Mouse (Mus musculus): Measurements from ENCODE around the gene Fam71f2. TPM values are rescaled to one million over a fixed set of nuclear protein-coding genes. Genes with fewer than 3 reads are reported as not detected.

Gene Fam71f2
- polyA plus RNA-seq, 1 experiment: not detected

GRCm38 (mm10) chr6:29266936-29267335 is 12.5 kb upstream of the Fam71f2 start:
- TF ChIP-seq POLR2A (IDR thresholded peaks at IDR 0.05; ENCODE audit: borderline replicate concordance, control insufficient read depth, low read depth, low read length): no peak
- no peak for TF ChIP-seq CTCF (IDR thresholded peaks at IDR 0.05; ENCODE audit: control insufficient read depth, insufficient read depth, low read length)
- Histone ChIP-seq H3K27ac (ENCODE audit: control insufficient read depth, insufficient read depth, low read depth, low read length, poor library complexity) (no peak overlapping the region), H3K4me1 (ENCODE audit: control insufficient read depth, insufficient read depth, low read length) (peaks cover 2% of the 10 kb centered on the region), H3K4me3 (replicated peaks; ENCODE audit: control insufficient read depth, low read depth, low read length) (no peak overlapping the region)
- 70% methylated on average over 4 of the region's 4 CpGs for WGBS

DNA sequence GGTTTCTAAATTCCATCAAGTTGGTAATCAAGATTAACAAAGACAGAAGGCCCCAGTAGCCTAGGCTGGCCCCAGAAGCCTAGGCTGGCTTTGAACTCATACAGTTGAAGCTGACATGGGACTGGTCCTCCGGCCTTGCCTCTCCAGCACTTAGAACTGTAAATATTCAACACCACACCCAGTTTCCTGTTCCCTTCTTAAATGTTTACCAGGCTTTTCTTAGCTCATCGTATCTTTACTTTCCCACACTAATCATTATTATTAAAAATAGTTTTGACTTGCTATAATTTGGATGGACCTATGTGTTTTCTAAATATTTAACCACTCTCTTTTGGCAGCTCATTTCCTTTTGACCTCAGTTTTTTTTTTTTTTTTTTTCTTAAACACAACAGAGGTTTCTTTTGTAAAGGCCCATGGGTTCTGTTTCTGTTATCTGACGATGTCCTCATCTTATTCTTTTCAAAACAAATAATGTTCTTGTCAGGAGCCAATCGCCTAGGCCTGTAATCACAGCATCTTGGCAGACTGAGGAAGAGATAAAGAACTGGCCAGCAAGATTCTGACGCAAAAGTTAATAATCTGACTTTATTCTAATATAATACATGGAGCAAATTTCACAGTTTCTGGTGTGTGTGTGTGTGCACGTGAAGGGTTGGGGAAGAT is 10.3 kb upstream of the Fam71f2 start:
- peaks cover 2% of the 10 kb centered on the region for H3K4me1 ChIP-seq (ENCODE audit: control insufficient read depth, insufficient read depth, low read length)
- no peak overlapping the region for H3K4me3 ChIP-seq (replicated peaks; ENCODE audit: control insufficient read depth, low read depth, low read length)
- no peak overlapping the region for H3K27ac ChIP-seq (ENCODE audit: control insufficient read depth, insufficient read depth, low read depth, low read length, poor library complexity)
- 71% methylated on average over 6 of the region's 6 CpGs for WGBS
- TF ChIP-seq POLR2A (IDR thresholded peaks at IDR 0.05; ENCODE audit: borderline replicate concordance, control insufficient read depth, low read depth, low read length) (no peak), CTCF (IDR thresholded peaks at IDR 0.05; ENCODE audit: control insufficient read depth, insufficient read depth, low read length) (no peak)

- H3K27ac ChIP-seq (ENCODE audit: control insufficient read depth, insufficient read depth, low read depth, low read length, poor library complexity): no peak overlapping the region
- no peak overlapping the region for H3K4me3 ChIP-seq (replicated peaks; ENCODE audit: control insufficient read depth, low read depth, low read length)
- H3K4me1 ChIP-seq (ENCODE audit: control insufficient read depth, insufficient read depth, low read length): no peaks in the 10 kb centered on the region; the same call in 1 of the 2 replicates
- WGBS: under 1% methylated on average over 8 of the region's 8 CpGs
- TF ChIP-seq POLR2A (IDR thresholded peaks at IDR 0.05; ENCODE audit: borderline replicate concordance, control insufficient read depth, low read depth, low read length) (no peak), CTCF (IDR thresholded peaks at IDR 0.05; ENCODE audit: control insufficient read depth, insufficient read depth, low read length) (no peak)
Observed at GRCm38 (mm10) chr6:29270961-29271360, 8.4 kb upstream of the Fam71f2 start.

GRCm38 (mm10) chr6:29272312-29273072 is 6.9 kb upstream of the Fam71f2 start, which contains the start of gene Hilpda:
TSS of gene Hilpda (plus strand) at chr6:29272488.
- Histone ChIP-seq H3K27ac (ENCODE audit: control insufficient read depth, insufficient read depth, low read depth, low read length, poor library complexity) (peak within 1 kb of the TSS; percentile 57), H3K4me1 (ENCODE audit: control insufficient read depth, insufficient read depth, low read length) (no peaks in the 10 kb centered on the region; the same call in 1 of the 2 replicates), H3K4me3 (replicated peaks; ENCODE audit: control insufficient read depth, low read depth, low read length) (peak within 1 kb of the TSS; percentile 77)
- under 1% methylated on average over 46 of the region's 46 CpGs for WGBS
- no peak for TF ChIP-seq CTCF (IDR thresholded peaks at IDR 0.05; ENCODE audit: control insufficient read depth, insufficient read depth, low read length)
- peak; percentile 74 for TF ChIP-seq POLR2A (IDR thresholded peaks at IDR 0.05; ENCODE audit: borderline replicate concordance, control insufficient read depth, low read depth, low read length)

DNA sequence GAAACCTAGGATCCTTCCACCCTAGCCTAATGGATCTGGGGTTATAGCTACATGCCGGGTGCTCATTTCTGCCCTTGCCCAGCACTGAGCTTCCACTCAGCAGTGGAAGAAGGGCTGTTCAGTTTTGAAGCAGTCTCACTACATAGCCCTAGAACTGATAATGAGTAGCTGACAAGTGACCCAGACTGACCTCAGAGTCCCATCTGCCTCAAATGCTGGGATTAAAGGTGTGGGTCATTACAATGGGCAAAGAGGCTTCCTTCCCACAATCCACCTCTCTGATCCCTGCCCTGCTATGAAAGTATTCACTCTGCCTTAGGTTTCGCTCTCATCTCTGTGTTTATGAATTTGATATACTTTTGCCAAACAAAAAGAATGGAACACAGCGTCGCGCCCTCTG is 2.6 kb upstream of the Fam71f2 start:
- Histone ChIP-seq H3K27ac (ENCODE audit: control insufficient read depth, insufficient read depth, low read depth, low read length, poor library complexity) (no peak overlapping the region), H3K4me3 (replicated peaks; ENCODE audit: control insufficient read depth, low read depth, low read length) (no peak overlapping the region), H3K4me1 (ENCODE audit: control insufficient read depth, insufficient read depth, low read length) (no peaks in the 10 kb centered on the region)
- WGBS: 94% methylated on average over 5 of the region's 5 CpGs
- TF ChIP-seq POLR2A (IDR thresholded peaks at IDR 0.05; ENCODE audit: borderline replicate concordance, control insufficient read depth, low read depth, low read length) (no peak), CTCF (IDR thresholded peaks at IDR 0.05; ENCODE audit: control insufficient read depth, insufficient read depth, low read length) (no peak)

DNA sequence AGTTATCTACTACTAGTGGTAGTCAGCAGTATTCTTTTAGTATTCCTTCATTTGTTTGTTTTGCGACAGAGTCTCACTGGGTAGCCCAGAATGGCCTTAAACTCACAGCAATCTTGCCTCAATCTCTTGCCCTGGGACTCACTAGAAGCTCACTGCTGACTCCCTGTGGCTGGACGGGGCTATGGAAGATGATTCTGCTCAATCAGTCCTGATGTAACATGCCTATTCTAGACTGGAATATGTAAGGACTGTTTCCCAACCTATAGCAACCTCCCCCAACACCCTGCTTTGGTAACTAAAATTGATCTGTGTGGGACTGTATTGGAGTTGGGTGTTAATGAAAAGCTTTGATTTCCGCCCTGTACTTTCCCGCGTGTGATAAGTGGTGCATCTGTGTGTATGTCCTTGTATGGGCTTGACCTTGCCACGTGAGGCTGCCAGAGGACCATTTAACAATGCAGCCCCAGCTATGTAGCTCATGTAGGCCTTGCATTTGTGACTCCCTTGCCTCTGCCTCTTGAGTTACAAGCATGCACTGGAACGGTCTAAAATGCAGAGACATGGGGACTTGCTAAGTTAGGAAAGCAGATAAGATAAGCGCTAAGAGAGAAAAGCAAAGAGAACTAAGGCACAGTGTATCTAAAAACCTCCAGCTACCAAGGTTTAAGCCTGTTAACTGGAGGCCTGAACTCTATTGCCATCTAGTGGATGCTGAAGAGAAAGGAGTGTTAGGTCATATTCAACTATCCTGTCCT is 703 bp upstream of the Fam71f2 start:
- TF ChIP-seq POLR2A (IDR thresholded peaks at IDR 0.05; ENCODE audit: borderline replicate concordance, control insufficient read depth, low read depth, low read length) (no peak), CTCF (IDR thresholded peaks at IDR 0.05; ENCODE audit: control insufficient read depth, insufficient read depth, low read length) (0 out of 2 replicates have a peak, but pooled peaks have one; percentile 16)
- Histone ChIP-seq H3K4me1 (ENCODE audit: control insufficient read depth, insufficient read depth, low read length) (no peaks in the 10 kb centered on the region), H3K27ac (ENCODE audit: control insufficient read depth, insufficient read depth, low read depth, low read length, poor library complexity) (no peak overlapping the region), H3K4me3 (replicated peaks; ENCODE audit: control insufficient read depth, low read depth, low read length) (no peak overlapping the region)
- 38% methylated on average over 8 of the region's 8 CpGs for WGBS

GRCm38 (mm10) chr6:29280671-29281070 is 1.3 kb downstream of the Fam71f2 start:
- no peak overlapping the region for H3K27ac ChIP-seq (ENCODE audit: control insufficient read depth, insufficient read depth, low read depth, low read length, poor library complexity)
- H3K4me1 ChIP-seq (ENCODE audit: control insufficient read depth, insufficient read depth, low read length): no peaks in the 10 kb centered on the region
- no peak for TF ChIP-seq CTCF (IDR thresholded peaks at IDR 0.05; ENCODE audit: control insufficient read depth, insufficient read depth, low read length)
- TF ChIP-seq POLR2A (IDR thresholded peaks at IDR 0.05; ENCODE audit: borderline replicate concordance, control insufficient read depth, low read depth, low read length): no peak
- H3K4me3 ChIP-seq (replicated peaks; ENCODE audit: control insufficient read depth, low read depth, low read length): no peak overlapping the region
- 79% methylated on average over 7 of the region's 7 CpGs for WGBS

DNA sequence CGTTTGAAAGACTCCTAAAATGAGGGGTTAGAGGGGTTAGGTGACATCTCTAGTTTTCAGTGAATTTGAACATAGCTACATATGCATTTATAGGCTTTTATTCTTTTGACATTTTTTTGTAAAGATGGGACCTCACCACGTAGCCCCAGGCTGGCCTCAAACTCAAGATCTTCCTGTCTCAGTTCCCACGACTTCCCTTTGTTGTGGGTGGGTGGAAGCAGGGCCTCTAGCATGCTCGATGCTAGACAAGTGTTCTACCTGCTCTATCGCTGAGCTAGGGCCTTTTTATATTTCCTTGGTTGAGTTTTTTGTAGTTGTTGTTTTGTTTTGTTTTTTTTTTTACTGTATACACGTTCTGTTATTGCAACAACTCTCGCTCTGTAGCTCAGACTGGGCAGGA is 7.5 kb downstream of the Fam71f2 start:
- TF ChIP-seq POLR2A (IDR thresholded peaks at IDR 0.05; ENCODE audit: borderline replicate concordance, control insufficient read depth, low read depth, low read length): no peak
- no peak for TF ChIP-seq CTCF (IDR thresholded peaks at IDR 0.05; ENCODE audit: control insufficient read depth, insufficient read depth, low read length)
- no peak overlapping the region for H3K27ac ChIP-seq (ENCODE audit: control insufficient read depth, insufficient read depth, low read depth, low read length, poor library complexity)
- H3K4me3 ChIP-seq (replicated peaks; ENCODE audit: control insufficient read depth, low read depth, low read length): no peak overlapping the region
- WGBS: 42% methylated on average over 7 of the region's 7 CpGs
- H3K4me1 ChIP-seq (ENCODE audit: control insufficient read depth, insufficient read depth, low read length): no peaks in the 10 kb centered on the region

Data from bone marrow, adult 2 months (tissue).